Mouse (Mus musculus) cortical plate, adult 2 months (tissue): ENCODE measurements around the gene Adgra3.

Experiments used
- CTCF ChIP-seq: fragments of 200-500 bp; IDR thresholded peaks from 2 replicates; pipeline ENCODE4 v1.5.1; 2011; ENCODE audit warnings: mild to moderate bottlenecking, control low read depth, low read length; ENCODE audit not compliant: insufficient read depth; ENCODE audit errors: extremely low read depth
- POLR2A ChIP-seq: fragments of 200-500 bp; IDR thresholded peaks from 2 replicates; pipeline ENCODE4 v1.6.1; 2011; ENCODE audit warnings: mild to moderate bottlenecking, low read length, control low read depth; ENCODE audit not compliant: insufficient read depth; ENCODE audit errors: extremely low read depth

DNA sequence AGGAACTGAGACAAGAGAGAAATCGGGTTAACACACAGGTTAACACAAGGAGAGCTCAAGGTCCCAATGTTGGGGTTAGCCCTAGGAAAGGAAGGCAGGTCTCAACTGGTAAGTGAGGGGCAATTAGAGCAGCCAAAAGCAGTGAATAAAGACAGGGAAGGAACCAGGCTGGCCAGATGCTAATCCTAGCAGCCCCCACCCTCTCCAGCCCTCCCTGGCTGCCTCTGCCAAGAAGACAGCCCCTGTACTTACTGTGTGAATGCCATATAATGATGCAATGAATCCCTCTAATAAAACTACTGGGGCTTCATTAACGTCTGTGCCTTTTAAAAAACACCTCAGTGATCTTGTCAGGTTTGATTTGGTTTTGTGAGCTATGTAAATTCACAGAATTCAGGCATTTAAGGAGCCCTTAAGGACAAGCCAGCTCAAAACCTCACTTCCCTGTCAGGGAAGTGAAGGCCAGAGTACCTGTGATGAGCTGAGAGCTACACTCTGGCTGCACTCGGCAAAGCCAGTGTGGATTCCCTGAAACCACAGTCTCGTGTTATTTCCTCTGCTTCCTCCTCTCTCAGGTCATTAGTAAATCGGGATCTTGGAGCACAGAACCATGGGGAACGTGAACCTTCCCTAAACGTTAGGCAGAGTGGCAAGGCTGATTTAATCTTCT, 16.4 kb downstream of the Adgra3 start:
- TF ChIP-seq CTCF (no peak), POLR2A (no peak)
